Mouse (Mus musculus) thymus, adult 18-20 months (tissue): Measurements from ENCODE around the gene Abr.
A peak's percentile ranks its signal among the peaks of the same experiment; 100 is the strongest.

Source experiments
- DNase-seq, 2 experiments: peaks; one replicate each; pipeline ENCODE4 v3.0.0; 2022; ENCODE audit warnings: mixed read lengths in 2 of 2

Abr gene

DNA sequence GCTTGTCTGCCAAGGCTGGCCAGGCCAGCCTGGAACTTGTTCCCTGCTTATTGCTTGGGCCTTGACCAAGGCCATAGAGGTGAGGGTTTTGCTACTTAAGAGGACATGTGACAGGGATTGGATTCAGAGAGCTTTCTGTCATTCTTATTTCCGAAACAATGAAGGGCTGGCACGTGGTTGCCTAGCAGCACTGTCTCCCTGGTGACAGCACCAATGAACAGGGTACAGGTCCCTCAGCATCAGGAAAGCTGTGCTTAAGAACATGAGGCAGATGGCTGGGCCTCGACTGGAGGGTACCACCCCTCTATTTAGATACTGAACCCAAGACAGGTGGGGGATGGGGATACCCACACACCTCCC, 171.9 kb downstream of the Abr start:
- no peak for DNase-seq

DNA sequence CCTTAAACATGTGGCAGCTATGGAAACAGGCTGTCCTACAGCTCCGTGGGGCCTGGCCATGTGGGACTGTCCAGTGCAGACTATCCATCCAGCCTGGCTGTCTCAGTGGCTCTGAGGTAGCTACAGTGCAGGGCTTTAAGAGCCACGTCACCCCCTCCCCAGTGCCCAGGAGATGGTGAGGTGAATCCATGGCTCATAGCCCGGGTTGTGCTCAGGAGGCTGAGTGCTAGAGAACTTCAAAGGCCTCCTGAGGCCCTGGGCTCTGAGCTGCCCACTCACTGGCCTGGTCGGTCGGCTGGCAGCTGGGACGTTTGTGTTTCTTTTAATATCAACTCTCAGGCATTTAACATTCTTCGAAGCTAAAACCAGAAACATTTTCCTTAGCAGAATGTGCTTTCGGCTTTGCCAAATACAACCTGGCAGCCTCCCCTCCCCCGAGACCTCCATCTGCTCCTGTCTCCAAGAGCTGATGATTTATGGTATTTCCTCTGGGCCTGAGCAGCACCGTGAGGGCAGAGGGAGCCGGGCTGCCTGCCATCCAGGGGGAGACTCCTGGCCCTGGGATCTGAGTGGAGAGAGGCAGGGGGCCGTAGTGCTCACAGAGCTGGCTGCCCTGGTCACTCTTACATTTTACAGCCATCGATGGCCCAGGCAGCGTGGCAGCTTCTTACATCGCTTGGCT, 172.5 kb downstream of the Abr start:
- no peak for DNase-seq

DNA sequence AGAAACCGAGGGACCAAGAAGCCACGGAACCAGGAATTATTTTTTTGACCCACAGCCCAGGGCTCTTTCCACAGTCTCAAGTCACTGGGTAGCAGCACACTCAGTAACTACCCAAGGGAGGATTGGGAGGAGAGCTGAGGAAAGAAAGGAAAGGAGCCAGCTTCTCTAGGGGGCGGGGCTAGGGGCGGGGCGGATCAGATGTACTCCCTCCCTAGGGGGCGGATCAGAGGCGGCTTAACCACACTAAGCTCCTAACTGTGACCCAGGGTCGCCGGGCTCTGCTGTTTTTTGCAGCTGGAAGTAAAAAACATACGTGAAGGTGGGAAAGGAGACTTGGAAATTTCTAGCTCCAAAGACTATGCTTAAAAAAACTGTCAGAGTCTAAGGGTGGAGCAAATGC, 175.9 kb downstream of the Abr start:
- DNase-seq = no peak

DNA sequence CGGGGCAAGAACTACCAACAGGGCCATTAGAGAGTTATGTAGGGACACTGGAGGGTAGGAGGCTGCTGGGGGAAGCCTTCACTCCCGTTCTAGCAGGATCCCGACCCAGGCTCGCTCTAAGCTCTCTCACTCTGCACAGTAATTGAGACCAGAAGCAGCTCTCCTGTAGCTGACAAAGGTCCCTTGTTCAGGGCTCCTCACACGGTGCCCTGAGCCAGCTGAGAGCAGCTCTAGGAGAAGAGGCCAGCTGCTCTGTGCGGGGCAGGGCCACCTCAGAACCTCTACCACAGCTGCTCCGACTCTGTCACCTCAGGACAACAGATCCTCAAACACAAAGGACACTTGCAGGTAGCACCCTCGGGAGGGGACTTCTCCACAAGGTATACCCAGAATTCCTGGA, 176.7 kb downstream of the Abr start:
- DNase-seq = no peak

DNA sequence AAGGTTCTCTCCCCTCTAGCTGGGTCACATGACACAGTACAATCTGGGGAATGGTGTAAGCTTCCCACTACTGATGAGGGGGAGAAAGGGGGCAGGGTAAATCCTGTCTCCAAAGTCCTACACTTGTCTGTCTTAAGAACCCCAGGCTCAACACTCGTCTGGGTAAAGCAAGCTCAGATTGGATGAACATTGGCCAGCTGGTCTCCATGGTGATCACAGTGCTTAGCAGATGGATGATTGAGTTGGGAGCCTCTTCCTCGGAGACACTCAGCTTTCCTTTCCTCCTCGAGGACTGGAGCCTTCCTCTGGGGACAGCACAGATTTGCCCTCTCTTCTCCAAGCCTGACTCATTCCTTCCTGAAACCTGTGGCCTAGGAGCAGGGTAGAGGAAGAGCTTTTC, 182.4 kb downstream of the Abr start:
- no peak for DNase-seq

DNA sequence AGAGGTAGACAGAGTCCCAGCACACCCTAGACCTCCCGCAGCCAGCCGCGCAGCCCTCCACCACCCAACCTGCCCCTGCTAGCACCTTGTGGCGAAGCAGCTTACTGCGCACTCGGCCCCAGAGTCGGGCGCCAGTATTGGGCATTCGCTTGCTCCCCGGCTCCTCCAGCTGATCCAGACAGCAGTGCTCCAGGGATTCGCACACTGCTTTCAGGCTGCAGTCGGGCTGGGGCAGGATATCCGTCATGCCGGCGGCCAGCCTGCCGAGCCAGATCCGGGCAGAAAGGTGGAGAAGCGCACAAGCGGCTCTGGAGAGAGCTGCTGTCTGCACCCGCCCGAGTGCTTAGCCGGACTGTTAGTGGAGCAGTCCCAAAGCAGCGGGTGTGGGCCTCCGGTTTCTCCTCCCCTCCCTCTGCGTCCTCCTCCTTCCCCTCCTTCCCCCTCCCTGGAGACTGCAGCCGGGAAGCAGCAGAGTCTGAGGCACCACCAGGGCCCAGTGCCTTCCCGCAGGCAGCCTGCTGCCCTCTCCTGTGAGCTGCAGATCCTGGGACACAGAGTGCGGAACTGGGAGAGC, 185.2 kb downstream of the Abr start:
- DNase-seq = no peak

DNA sequence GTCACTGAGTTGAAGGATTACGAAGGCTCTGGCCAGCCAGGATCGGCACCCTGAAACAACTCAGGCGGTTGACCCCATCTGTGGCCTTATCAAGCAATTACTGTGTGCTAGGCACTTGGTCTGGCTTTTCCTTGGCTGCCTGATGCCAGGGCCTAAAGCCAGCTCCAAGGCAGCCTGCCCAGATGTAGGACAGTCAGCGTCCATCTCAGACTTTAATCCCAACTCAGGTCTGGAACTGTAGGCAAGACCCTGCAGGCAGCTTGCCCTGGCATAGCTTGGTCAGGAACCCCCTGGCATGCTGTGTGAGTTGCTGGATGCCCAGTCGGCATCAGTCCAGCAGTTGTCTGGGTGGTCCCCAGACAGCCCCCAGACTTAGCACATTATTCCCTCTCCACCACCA, 186.1 kb downstream of the Abr start:
- DNase-seq = no peak

DNA sequence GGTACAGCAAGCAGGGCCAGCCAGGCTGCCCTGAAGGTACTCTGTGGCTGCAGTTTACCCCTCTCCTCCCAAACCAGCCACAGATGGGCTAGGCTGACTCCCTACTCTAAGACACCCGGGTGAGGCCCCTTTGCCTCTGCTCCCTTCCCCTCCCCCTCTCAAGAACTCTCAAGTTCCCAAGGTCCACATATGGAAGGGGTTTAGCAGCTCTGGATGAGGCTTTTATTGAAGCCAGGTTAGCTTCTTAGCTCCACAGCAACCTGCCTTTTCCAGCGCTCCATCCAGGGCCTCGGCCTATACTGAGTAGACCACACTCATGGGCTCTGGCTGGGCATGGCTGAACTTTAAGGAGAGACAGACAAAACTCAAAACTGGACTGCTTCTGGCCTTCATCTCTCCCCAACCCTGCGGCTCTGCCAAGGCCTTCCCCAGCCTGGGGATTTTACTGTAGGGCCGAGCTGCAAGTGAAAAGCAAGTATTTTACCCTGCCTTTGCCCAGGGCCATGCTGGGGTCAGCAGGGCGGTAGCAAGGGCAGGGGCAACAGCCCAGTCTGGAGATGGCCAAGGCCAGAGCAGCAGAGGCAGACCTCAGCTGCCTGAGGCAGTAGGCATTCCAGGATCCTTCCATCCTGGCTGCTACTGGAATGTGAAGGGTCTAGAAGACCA, 192.0 kb downstream of the Abr start:
- no peak for DNase-seq

DNA sequence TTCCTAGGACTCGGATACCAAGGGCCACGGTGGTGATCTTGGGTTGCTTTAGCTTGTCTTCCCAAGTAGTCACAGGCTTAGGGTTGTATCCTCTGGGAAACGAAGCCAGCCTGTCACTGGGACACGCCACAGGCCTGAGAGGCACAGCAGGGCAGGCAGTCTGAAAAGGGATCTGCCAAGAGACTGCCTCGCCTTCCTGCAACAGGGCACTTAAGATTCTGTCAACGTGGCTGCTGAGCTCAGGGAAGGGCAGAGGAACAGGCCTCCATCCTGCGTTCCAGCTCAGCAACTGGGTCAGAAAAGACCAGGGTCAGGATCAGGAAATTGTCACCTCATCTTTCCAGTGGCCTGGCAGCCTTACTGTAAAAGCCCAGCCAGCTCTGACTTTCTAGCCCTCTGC, 192.6 kb downstream of the Abr start:
- DNase-seq = no peak

DNA sequence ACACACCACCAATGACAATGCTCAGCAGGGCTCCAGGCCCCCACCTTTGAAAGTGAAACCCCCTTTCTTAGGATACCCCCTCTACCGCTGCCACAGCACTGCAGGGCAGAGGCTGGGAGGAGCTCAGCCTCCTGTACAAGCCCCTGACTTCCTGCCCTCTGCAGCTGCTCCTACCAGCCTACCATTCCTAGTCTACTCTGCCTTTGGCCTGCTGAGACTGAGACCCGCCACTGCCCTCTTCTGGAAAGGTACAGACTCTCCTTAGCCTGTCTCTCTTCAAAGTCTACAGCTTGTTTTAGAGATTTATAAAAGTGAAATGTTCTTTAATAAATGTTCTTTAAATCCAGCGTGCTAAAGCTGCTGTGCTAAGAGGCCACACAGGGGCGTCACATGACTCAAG, 193.1 kb downstream of the Abr start:
- DNase-seq = peak; percentile 59 to 62

DNA sequence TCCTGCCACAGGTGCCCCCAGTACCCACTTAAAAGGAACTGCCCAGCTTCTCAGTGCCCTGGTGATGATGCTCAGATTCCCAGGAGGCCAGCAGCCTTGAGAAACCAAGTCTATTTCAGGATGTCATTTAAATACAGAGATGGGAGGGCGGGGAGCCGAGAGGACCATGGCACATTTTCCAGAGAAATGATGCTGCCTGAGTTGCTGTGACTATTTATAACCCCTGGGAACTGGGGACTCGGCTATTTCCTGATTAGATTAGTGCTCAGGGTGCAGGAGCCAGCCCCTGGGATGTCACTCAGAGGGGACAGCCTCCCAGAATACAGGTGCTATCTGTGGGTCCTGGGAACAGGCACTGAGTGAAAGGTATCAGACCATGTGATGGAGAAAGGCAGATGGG, 194.3 kb downstream of the Abr start:
- no peak for DNase-seq

DNA sequence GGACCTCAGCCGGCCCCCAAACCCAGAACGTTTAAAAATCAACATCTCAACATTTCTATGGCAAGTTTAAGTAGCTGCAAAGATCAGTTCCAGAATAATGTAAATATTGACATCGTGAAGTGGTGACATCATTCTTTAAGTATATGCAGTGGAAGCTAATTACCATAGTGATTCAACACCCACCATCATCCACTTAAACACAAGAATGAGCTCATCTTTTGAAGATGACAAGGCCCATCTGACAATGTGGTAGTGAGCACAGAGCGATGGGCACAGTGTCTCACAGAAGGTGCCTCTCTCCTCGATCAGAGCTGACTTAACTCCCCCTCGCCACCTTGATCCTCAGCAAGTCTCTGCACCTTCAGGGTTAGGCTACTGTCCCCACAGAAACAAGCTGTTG, 196.4 kb downstream of the Abr start:
- DNase-seq = no peak

DNA sequence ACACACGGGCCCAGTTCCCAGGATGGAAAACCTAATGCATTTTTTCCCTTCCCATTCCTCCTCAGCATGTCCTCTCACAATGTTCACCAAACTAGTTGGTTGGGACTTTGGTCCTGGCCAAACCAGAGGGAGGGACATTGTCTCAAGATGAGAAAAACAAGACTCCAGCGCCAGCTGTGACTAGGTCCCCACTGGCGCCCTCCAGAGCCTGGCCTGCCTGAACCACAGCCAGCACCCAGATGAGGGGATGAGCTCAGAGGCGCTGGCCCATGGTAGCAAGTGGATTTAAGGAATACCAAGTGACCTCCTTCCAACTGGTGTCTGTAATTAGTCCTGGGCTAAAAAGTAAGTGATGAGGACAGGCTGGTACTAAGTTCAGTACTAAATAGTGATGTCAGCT, 201.2 kb downstream of the Abr start:
- DNase-seq = no peak

DNA sequence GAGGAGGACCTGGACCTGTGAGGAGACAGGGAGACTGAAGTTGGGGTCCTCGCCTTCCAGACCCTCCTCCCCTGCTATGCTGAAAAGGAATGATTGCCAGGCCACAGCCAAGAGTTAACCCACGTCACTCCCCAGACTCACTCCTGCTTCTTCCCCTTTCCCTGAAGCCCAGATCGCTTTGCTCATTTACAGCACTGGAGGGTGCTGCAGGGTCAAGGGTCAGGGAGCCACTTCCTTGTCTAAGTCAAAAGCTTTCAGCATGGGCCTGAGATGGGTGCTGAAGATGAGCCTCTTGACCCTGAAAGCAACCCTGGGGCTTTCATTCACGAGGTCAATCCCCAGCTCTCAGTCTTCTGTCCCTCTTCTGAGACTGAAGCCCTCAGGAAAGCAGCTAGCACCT, 202.9 kb downstream of the Abr start:
- no peak for DNase-seq

DNA sequence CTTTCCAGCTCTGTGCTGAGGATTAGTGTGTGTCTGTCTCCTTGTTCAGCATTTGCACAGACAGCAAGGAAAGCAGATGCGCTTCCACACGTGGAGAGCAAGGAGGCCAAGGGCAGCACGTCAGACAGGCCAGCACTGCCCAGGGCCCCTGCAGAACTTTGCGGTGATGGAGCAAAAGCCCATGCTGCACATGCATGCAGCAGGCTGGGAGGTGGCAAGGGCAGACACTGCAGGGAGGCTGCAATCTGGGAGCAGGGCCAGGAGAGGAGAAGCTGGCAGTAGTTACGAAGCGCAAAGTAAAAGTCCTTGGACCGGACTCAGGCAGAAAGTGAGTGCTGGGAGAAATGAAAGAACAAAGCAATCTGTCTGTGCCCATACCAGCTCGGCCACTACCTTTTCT, 203.7 kb downstream of the Abr start:
- no peak for DNase-seq

DNA sequence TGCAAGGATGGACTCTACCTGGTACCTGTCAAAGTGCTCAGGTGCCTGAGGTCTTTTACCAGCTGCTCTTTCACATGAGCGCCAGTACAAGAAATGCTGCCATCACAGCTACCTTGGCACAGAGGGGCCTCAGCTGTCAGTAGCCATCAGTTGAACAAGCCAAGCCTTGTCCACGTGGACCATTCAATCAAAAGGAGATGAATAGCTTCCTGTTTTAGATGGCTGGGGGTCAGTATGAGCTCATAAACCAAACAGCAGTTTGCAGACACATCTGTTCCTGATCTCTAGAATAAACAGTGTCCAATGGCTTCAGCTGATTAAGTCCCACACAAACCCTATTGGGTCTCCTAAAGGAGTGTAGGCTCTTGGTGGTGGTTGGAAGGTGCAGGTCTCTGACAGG, 206.1 kb downstream of the Abr start:
- no peak for DNase-seq

DNA sequence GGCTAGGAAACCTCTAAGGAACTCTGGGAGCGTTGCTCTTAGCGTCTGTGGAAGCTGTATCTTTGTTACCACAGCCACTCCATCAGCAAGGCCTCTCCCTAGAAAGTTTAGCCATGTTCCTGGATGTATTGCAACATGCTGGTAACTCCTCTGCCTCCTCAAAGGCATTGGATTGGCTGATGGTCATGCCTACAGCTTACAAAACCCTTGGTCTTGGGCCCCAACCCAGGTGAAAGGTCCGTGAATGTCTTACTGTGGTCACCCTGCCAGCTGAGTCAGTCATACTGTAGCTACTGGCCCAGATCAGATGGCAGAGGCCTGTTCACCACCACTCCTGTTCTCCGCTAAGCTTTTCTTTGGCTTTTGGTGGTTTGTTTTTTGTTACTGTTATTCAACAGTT, 207.1 kb downstream of the Abr start:
- no peak for DNase-seq

DNA sequence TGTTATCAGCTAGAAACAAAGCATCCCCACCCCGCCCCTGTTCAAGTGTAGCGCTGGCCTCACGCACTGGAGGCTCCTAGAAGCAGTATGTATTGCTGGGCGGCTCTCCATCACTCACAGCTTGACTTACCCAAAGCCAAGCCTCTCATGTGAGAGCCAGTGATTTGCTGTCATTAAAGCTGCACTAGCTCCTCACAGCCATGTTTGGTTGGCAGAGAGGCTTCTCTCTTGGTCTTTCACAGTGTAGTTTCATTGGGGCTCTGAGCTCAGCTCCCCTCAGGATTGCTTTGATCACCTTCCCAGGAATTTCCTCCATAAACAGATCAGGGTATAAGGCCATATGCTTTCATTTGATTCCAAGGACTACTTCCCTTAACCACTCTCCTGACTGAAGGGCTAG, 208.9 kb downstream of the Abr start:
- DNase-seq = no peak

DNA sequence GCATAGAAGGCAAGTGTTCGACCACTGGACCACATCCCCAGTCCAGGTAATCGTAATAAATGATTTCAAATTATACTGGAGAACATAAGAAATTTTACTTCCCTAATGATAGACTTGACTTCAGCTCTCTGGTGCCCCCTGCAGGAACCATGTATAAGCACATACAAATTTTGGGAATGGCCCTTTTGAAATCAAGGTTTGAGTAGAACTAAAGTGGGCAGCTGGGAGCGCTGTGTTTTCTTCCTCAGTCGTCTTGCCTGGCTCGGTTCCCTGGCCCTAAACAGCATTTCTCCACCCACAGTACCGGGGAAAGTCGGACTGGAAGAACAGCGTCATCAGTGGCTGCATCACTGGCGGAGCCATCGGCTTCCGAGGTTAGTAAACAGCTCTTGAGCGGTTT, 211.3 kb downstream of the Abr start:
- DNase-seq = no peak

DNA sequence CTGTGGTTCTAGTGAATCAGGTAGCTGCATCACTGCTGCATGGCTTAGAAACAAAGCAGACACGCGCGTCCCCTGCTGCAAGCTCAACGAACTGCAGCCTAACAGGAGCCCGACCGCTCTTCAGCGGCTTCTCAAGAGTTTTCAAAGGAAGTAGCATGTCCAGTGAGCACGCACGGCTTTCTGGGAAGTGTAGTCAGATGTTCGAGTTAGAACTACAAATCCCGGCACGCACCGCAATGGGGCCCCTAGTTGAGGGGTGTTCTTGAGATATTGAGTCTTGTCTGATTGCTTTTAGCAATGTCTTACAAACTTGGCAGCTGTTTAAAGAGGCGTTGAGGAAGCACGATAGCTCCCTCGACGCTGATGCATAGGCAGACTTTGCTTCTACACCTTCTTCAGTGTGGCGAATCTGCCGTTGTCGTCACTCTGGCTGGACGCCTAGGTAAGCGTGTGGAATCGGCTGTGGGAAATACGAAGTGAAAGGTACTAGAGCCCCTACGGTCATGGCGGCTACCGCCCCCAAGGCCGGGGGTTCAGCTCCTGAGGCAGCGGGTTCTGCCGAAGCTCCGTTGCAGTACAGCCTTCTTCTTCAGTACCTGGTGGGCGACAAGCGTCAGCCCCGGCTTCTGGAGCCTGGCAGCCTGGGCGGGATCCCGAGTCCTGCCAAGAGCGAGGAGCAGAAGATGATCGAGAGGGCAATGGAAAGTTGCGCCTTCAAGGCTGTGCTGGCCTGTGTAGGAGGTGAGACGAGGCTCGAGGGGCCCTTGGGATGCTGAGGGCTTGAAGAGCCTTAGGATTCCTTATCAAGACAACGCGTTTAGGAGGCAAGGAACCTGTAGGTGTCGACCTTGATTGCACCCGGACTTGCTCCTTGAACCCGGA, 215.2 kb downstream of the Abr start, which contains the start of gene Timm22:
TSS of gene Timm22 (plus strand) at position 251 of the 882 bp plus-strand sequence.
- DNase-seq = peak; percentile 93 to 96

DNA sequence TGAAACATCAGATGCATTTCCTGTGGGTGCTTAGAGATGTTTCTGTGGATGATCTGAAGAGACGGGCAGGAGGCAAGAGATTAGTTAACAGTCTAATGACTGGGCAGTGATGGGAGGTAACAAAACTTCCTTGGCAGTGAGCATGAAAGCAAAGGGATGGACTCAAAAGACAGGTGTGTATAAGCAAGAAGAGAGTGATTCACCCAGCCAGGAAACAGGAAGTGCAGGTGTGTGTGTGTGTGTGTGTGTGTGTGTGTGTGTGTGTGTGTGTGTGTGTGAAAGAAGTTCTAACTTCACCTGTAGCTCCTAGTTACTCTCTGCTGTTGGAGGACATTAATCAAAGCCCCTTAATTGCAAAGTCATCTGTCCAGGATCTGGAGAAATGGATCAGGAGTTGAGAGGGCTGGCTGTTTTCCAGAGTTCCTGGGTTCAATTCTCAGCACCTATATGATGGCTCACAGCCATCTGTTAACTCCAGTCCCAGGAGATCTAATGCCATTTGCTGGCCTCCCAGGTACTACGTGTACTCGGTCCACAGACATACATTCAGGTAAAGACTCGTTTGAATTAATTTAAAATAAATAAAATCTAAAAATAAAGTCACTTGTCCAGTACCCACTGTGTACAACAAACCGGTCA, 216.4 kb downstream of the Abr start:
- DNase-seq = no peak

DNA sequence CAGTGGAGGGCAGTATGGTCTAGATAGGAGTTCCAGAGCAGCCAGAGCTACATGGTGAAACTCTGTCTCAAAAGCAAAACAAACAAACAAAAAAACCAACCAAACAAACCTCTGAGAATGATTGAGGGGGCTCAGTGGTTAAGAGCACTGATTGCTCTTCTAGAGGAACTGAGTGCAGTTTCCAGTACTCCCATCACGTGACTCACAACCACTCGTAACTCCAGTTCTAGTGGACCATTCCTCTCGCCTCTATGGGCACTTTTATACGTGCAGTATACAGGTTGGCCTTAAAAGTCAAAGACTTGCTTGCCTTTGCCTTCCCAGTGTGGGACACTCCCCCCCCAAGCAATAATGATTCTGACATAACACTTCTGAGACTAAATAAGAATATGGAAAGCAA, 217.0 kb downstream of the Abr start:
- DNase-seq = no peak

DNA sequence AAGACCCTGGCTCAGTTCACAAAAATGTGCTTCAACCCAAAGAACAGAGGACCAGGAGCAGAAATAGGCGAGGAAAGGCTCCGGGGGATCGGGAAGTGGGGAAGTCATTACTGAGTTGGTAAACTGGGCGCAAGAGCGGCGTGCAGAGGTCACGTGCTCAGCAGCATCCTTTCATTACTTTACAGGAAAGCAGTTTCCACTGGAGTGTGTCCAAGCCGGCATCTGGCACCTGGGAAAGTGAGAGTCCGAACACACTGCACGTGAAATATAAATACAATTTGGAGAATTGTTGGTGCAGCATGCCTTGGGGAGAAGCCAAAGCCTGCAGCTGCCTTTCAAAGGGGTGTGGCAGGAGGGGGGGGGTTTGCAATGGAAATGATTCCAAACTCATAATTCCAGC, 220.7 kb downstream of the Abr start:
- DNase-seq = no peak
